Mouse (Mus musculus): Measurements from ENCODE around the gene Slc12a1. TPM values are rescaled to one million over a fixed set of nuclear protein-coding genes. Genes with fewer than 3 reads are reported as not detected.

The Slc12a1 gene
- polyA plus RNA-seq, 1 experiment = not detected

DNA sequence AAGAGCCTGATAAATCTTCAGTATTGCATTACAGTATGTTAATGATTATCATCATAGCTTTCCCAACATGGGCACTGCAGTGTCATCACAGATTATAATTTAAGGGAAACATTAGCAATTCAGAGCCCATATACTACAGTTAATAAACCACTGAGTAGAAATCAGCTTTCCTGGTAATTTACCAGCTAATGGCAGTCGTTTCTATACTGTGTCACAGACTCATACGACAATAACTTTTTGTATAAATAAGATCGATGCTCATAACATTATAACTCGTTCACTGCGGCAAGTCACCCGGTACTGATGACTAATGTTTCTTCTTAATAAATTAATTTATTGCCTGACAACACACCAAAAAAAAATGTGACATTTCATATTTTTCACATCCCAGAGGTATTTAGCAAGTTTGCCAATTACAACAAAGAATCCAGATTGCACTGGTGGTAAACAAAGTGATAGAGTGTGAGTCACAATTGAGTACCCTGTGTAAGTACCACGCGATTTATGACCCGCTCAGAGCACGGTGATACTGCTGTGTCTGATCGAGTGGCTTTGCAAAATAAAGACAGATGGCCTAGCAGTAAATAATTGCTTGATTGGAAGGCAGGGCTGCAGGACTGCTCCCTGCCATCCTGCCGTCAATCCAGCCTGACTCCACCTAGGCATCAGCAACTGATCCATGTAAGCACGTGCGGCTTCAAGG, 56.7 kb downstream of the Slc12a1 start:
- 62% methylated on average over 14 of the region's 14 CpGs for WGBS
- Histone ChIP-seq H3K27ac (ENCODE audit: insufficient read depth, low read depth, low read length) (no peak overlapping the region), H3K4me1 (ENCODE audit: control insufficient read depth, insufficient read depth, insufficient read length, low read length) (no peaks in the 10 kb centered on the region), H3K27me3 (ENCODE audit: control insufficient read depth, insufficient read depth, low read length) (no peaks in the 10 kb centered on the region), H3K4me3 (ENCODE audit: low read depth, low read length) (no peak overlapping the region), H3K36me3 (ENCODE audit: control insufficient read depth, insufficient read depth, low read length) (no peaks in the 10 kb centered on the region)
- TF ChIP-seq POLR2A (IDR thresholded peaks at IDR 0.05; ENCODE audit: low read depth, low read length) (no peak), CTCF (IDR thresholded peaks at IDR 0.05; ENCODE audit: extremely low read depth, insufficient read length, insufficient replicate concordance, low read depth, low read length) (no peak)

DNA sequence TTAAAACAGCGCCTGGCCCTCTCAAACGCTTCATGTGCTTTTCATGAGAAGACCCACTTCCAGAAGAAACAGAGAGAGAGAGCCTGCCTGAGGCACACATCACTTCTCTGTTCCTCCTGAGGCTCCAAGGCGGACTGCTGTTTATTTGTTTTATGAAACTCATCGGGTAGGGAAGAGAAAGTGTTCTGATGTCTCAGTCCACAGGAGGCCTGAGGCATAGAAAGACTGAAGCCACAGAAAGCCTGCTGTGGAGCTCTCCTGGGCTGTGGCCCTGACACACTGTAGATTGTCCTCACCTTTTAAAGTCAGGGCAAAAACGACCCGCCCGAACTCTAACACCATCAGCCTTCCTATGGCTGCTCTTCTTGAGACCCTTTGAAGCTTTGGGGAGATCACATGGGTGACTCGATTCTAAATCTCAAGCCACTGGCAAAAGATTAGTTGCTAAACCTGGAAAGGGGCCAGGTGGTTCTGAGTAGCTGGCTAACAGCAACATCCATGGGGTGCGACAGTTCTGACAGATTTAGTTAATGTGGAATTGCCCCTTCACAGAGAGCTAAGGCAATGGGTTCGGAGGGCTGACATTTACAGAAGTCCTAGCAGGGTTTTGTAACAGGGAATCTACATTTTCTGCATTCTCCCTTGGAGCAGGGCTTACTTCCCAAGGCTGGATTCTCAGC, 59.7 kb downstream of the Slc12a1 start:
- no peak for TF ChIP-seq CTCF (IDR thresholded peaks at IDR 0.05; ENCODE audit: extremely low read depth, insufficient read length, insufficient replicate concordance, low read depth, low read length)
- TF ChIP-seq POLR2A (IDR thresholded peaks at IDR 0.05; ENCODE audit: low read depth, low read length) = no peak
- Histone ChIP-seq H3K4me3 (ENCODE audit: low read depth, low read length) (no peak overlapping the region), H3K27me3 (ENCODE audit: control insufficient read depth, insufficient read depth, low read length) (no peaks in the 10 kb centered on the region), H3K27ac (ENCODE audit: insufficient read depth, low read depth, low read length) (no peak overlapping the region), H3K36me3 (ENCODE audit: control insufficient read depth, insufficient read depth, low read length) (no peaks in the 10 kb centered on the region), H3K4me1 (ENCODE audit: control insufficient read depth, insufficient read depth, insufficient read length, low read length) (no peaks in the 10 kb centered on the region)
- 64% methylated on average over 10 of the region's 10 CpGs for WGBS

DNA sequence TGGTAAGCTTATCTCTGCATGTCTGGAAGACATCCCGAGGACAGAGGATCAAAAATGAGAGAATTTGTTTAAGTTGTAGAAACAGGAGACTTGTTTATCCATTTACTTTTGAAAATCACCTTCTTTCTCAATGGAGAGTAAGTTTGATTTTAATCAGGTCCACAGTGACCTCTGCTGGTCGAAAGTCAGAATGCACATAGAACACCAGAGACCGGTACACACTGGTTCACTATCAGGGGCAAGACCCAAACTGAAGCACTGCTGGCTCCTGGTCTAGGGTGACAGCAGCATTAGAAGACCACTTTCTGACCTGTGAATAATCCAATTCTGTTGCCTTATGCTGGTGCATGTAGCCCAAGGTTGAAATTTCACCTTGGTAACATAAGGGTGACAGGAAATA, 62.3 kb downstream of the Slc12a1 start:
- TF ChIP-seq POLR2A (IDR thresholded peaks at IDR 0.05; ENCODE audit: low read depth, low read length) (no peak), CTCF (IDR thresholded peaks at IDR 0.05; ENCODE audit: extremely low read depth, insufficient read length, insufficient replicate concordance, low read depth, low read length) (peak; percentile 57; the same call in 1 of the 2 replicates)
- Histone ChIP-seq H3K27ac (ENCODE audit: insufficient read depth, low read depth, low read length) (no peak overlapping the region), H3K4me3 (ENCODE audit: low read depth, low read length) (no peak overlapping the region), H3K4me1 (ENCODE audit: control insufficient read depth, insufficient read depth, insufficient read length, low read length) (no peaks in the 10 kb centered on the region), H3K27me3 (ENCODE audit: control insufficient read depth, insufficient read depth, low read length) (no peaks in the 10 kb centered on the region), H3K36me3 (ENCODE audit: control insufficient read depth, insufficient read depth, low read length) (no peaks in the 10 kb centered on the region)
- 11% methylated on average over 3 of the region's 3 CpGs for WGBS

DNA sequence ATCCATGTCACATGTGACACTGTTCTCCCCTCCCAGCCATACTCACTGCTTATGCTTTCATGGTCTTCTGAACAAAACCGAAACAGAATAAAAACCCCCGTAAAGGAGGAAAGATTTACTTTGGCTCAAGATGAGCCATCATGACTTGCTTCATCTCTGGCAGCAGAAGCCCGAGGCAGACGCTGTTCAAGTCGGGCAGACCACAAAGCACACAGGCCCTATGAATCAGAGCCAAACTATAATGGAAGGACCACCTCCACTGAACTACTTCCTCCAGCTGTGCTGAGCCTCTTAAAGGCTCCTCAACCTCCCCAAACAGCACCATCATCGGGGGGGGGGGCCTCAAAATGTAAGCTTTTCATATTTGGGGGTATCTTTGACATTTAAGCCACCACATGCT, 65.0 kb downstream of the Slc12a1 start:
- H3K27ac ChIP-seq (ENCODE audit: insufficient read depth, low read depth, low read length) = no peak overlapping the region
- H3K36me3 ChIP-seq (ENCODE audit: control insufficient read depth, insufficient read depth, low read length) = no peaks in the 10 kb centered on the region
- no peak overlapping the region for H3K4me3 ChIP-seq (ENCODE audit: low read depth, low read length)
- no peaks in the 10 kb centered on the region for H3K4me1 ChIP-seq (ENCODE audit: control insufficient read depth, insufficient read depth, insufficient read length, low read length)
- H3K27me3 ChIP-seq (ENCODE audit: control insufficient read depth, insufficient read depth, low read length) = no peaks in the 10 kb centered on the region
- 69% methylated on average over 6 of the region's 6 CpGs for WGBS
- TF ChIP-seq CTCF (IDR thresholded peaks at IDR 0.05; ENCODE audit: extremely low read depth, insufficient read length, insufficient replicate concordance, low read depth, low read length) (no peak), POLR2A (IDR thresholded peaks at IDR 0.05; ENCODE audit: low read depth, low read length) (no peak)

DNA sequence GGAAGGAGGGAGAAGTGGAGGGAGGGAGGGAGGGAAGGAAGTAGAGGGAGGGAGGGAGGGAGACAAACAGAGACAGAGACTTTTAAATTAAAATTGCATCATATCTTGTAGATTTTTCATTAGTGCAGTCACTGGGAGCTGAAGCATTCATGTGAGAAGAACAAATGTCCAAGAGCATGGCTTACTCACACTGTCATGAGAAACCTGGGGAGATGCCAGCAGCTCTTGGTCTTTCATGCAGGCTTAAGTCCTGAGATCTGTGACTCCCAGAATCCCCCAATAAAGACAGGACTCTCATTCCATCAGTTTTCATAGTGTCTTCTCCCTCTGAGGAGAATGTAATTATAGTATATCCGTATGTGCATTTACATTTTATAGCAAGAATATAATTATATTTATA, 66.3 kb downstream of the Slc12a1 start:
- 94% methylated on average over 1 of the region's 1 CpGs for WGBS
- Histone ChIP-seq H3K4me1 (ENCODE audit: control insufficient read depth, insufficient read depth, insufficient read length, low read length) (no peaks in the 10 kb centered on the region), H3K27me3 (ENCODE audit: control insufficient read depth, insufficient read depth, low read length) (no peaks in the 10 kb centered on the region), H3K36me3 (ENCODE audit: control insufficient read depth, insufficient read depth, low read length) (no peaks in the 10 kb centered on the region), H3K27ac (ENCODE audit: insufficient read depth, low read depth, low read length) (no peak overlapping the region), H3K4me3 (ENCODE audit: low read depth, low read length) (no peak overlapping the region)
- TF ChIP-seq CTCF (IDR thresholded peaks at IDR 0.05; ENCODE audit: extremely low read depth, insufficient read length, insufficient replicate concordance, low read depth, low read length) = no peak
- TF ChIP-seq POLR2A (IDR thresholded peaks at IDR 0.05; ENCODE audit: low read depth, low read length) = no peak

DNA sequence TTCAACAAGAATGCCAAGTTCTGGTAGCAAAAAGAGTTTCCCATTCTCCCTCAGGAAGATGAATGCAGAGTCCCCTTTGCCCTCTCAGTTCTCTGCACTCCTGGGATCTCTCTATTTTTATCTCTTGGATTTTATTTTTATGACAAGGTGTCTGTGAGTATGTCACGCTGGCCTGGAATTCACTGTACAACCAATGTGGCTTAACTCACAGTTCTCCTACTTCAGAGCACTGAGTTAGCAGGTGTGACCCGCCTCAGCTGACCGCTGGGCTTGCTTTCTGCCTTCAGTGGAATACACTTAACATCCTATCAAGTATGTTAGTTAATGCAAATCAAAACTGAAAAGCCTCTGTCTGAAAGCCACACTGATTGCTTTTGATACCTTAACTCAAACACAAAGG, 67.0 kb downstream of the Slc12a1 start:
- TF ChIP-seq CTCF (IDR thresholded peaks at IDR 0.05; ENCODE audit: extremely low read depth, insufficient read length, insufficient replicate concordance, low read depth, low read length) (no peak), POLR2A (IDR thresholded peaks at IDR 0.05; ENCODE audit: low read depth, low read length) (no peak)
- H3K4me3 ChIP-seq (ENCODE audit: low read depth, low read length) = no peak overlapping the region
- no peak overlapping the region for H3K27ac ChIP-seq (ENCODE audit: insufficient read depth, low read depth, low read length)
- H3K4me1 ChIP-seq (ENCODE audit: control insufficient read depth, insufficient read depth, insufficient read length, low read length) = no peaks in the 10 kb centered on the region
- no peaks in the 10 kb centered on the region for H3K27me3 ChIP-seq (ENCODE audit: control insufficient read depth, insufficient read depth, low read length)
- WGBS = 63% methylated on average over 3 of the region's 3 CpGs
- no peaks in the 10 kb centered on the region for H3K36me3 ChIP-seq (ENCODE audit: control insufficient read depth, insufficient read depth, low read length)

DNA sequence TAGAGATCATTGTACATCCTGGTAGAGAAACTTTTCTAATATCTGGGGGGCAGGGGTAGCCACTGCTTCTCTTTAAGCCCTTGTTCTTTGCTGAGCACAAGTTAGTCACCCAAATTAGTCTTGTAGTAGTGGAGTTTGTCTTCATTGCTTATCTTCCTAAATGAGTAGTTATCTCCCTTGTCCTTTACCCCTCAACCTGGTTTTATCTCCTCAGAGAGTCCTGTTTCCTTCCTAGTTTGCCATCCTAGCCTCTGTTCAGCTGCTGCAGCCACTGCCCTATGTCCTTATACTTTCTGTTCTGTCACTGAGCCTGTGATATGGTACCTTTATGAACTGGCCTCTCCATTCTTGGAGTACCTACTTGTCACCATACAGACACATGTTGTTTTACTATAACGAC, 69.4 kb downstream of the Slc12a1 start:
- TF ChIP-seq CTCF (IDR thresholded peaks at IDR 0.05; ENCODE audit: extremely low read depth, insufficient read length, insufficient replicate concordance, low read depth, low read length) (no peak), POLR2A (IDR thresholded peaks at IDR 0.05; ENCODE audit: low read depth, low read length) (no peak)
- H3K4me1 ChIP-seq (ENCODE audit: control insufficient read depth, insufficient read depth, insufficient read length, low read length) = no peaks in the 10 kb centered on the region

More for the DNA sequence above, 69.4 kb downstream of the Slc12a1 start:
- no peak overlapping the region for H3K27ac ChIP-seq (ENCODE audit: insufficient read depth, low read depth, low read length)
- no peaks in the 10 kb centered on the region for H3K27me3 ChIP-seq (ENCODE audit: control insufficient read depth, insufficient read depth, low read length)
- no peak overlapping the region for H3K4me3 ChIP-seq (ENCODE audit: low read depth, low read length)
- H3K36me3 ChIP-seq (ENCODE audit: control insufficient read depth, insufficient read depth, low read length) = no peaks in the 10 kb centered on the region
- WGBS = 74% methylated on average over 1 of the region's 1 CpGs

Measured in small intestine, adult 2 months (tissue).